Mouse (Mus musculus) heart, postnatal 0 days (tissue): ENCODE data around the gene Prr14.

Experiments used
- CTCF ChIP-seq: IDR thresholded peaks from 2 replicates; pipeline ENCODE4 v1.5.1; 2016; ENCODE audit warnings: antibody characterized with exemption, control low read depth, low read depth
- EP300 ChIP-seq: IDR thresholded peaks from 2 replicates; pipeline ENCODE4 v1.6.1; 2016; ENCODE audit warnings: antibody characterized with exemption, low read depth

DNA sequence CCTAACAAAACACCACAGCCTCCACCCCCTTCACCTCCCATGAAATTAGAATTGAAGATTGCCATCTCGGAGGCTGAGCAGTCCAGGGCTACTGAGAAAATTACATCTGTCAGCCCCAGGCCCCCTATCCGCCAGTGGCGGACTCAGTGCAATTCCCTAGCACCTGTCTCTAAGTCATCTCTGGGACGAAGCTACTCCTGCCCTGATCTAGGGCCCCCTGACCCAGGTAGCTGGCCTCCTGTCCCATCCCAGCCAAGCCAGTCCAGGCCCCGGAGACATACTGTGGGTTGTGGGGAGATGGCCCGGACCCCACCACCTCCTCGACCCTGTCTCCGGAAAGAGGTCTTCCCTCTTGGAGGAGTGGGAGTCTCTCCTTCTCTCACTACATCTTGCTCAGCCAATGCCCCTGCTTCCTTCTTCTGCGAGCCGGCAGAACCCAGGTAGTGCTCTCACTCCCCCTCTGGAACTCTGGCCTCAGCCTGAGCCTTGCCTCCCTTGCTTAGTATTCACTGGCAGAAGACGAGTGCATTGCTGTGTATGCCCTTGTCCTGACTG, 15.9 kb downstream of the Prr14 start:
- TF ChIP-seq CTCF = no peak
- no peak for TF ChIP-seq EP300
